Mouse (Mus musculus) cerebellum, adult 2 months (tissue): Measurements from ENCODE around the gene Zmynd10.

Experiments
- CTCF ChIP-seq: fragments of 200-500 bp; IDR thresholded peaks from 2 replicates; pipeline ENCODE4 v1.5.1; 2011; ENCODE audit warnings: low read depth, mild to moderate bottlenecking, control low read depth, low read length, moderate library complexity, borderline replicate concordance; ENCODE audit not compliant: insufficient read depth
- POLR2A ChIP-seq: fragments of 200-500 bp; IDR thresholded peaks from 2 replicates; pipeline ENCODE4 v1.6.1; 2011; ENCODE audit warnings: low read length, control low read depth, borderline replicate concordance; ENCODE audit not compliant: insufficient read depth

- TF ChIP-seq CTCF (no peak), POLR2A (peak; percentile 75; the same call in 1 of the 2 replicates)
Measured at GRCm38 (mm10) chr9:107541474-107542351, 5.4 kb upstream of the Zmynd10 start, which contains the start of the genes Cyb561d2 and Nprl2.
